Mouse (Mus musculus): Measurements from ENCODE around the gene Thap12.

Gene Thap12

GRCm38 (mm10) chr7:98685895-98686294, 17.0 kb upstream of the Thap12 start:
- no peak for TF ChIP-seq GATA4 (IDR thresholded peaks at IDR 0.05; ENCODE audit: insufficient replicate concordance, low read length)

- no peak for TF ChIP-seq GATA4 (IDR thresholded peaks at IDR 0.05; ENCODE audit: insufficient replicate concordance, low read length)
Measured at GRCm38 (mm10) chr7:98690126-98690525, 12.8 kb upstream of the Thap12 start.

GRCm38 (mm10) chr7:98690831-98691230, 12.1 kb upstream of the Thap12 start:
- TF ChIP-seq GATA4 (IDR thresholded peaks at IDR 0.05; ENCODE audit: insufficient replicate concordance, low read length) = no peak

- no peak for TF ChIP-seq GATA4 (IDR thresholded peaks at IDR 0.05; ENCODE audit: insufficient replicate concordance, low read length)
Measured at GRCm38 (mm10) chr7:98692761-98693546, 9.9 kb upstream of the Thap12 start.

GRCm38 (mm10) chr7:98694046-98694445, 8.9 kb upstream of the Thap12 start:
- no peak for TF ChIP-seq GATA4 (IDR thresholded peaks at IDR 0.05; ENCODE audit: insufficient replicate concordance, low read length)

- TF ChIP-seq GATA4 (IDR thresholded peaks at IDR 0.05; ENCODE audit: insufficient replicate concordance, low read length) = no peak
Measured at GRCm38 (mm10) chr7:98697496-98697895, 5.4 kb upstream of the Thap12 start.

GRCm38 (mm10) chr7:98698041-98698440, 4.9 kb upstream of the Thap12 start:
- TF ChIP-seq GATA4 (IDR thresholded peaks at IDR 0.05; ENCODE audit: insufficient replicate concordance, low read length) = no peak

- no peak for TF ChIP-seq GATA4 (IDR thresholded peaks at IDR 0.05; ENCODE audit: insufficient replicate concordance, low read length)
Measured at GRCm38 (mm10) chr7:98698590-98698989, 4.3 kb upstream of the Thap12 start.

GRCm38 (mm10) chr7:98701771-98702170, 1.1 kb upstream of the Thap12 start:
- TF ChIP-seq GATA4 (IDR thresholded peaks at IDR 0.05; ENCODE audit: insufficient replicate concordance, low read length) = no peak

GRCm38 (mm10) chr7:98703365-98703881, 520 bp downstream of the Thap12 start:
- TF ChIP-seq GATA4 (IDR thresholded peaks at IDR 0.05; ENCODE audit: insufficient replicate concordance, low read length) = no peak

GRCm38 (mm10) chr7:98704276-98704675, 1.4 kb downstream of the Thap12 start:
- no peak for TF ChIP-seq GATA4 (IDR thresholded peaks at IDR 0.05; ENCODE audit: insufficient replicate concordance, low read length)

GRCm38 (mm10) chr7:98713661-98714060, 10.8 kb downstream of the Thap12 start:
- no peak for TF ChIP-seq GATA4 (IDR thresholded peaks at IDR 0.05; ENCODE audit: insufficient replicate concordance, low read length)

- TF ChIP-seq GATA4 (IDR thresholded peaks at IDR 0.05; ENCODE audit: insufficient replicate concordance, low read length) = no peak
Measured at GRCm38 (mm10) chr7:98717438-98717837, 14.5 kb downstream of the Thap12 start.

GRCm38 (mm10) chr7:98719761-98720160, 16.9 kb downstream of the Thap12 start:
- TF ChIP-seq GATA4 (IDR thresholded peaks at IDR 0.05; ENCODE audit: insufficient replicate concordance, low read length) = no peak

- no peak for TF ChIP-seq GATA4 (IDR thresholded peaks at IDR 0.05; ENCODE audit: insufficient replicate concordance, low read length)
Measured at GRCm38 (mm10) chr7:98720731-98721130, 17.8 kb downstream of the Thap12 start.

- no peak for TF ChIP-seq GATA4 (IDR thresholded peaks at IDR 0.05; ENCODE audit: insufficient replicate concordance, low read length)
Measured at GRCm38 (mm10) chr7:98721172-98721571, 18.3 kb downstream of the Thap12 start.

- TF ChIP-seq GATA4 (IDR thresholded peaks at IDR 0.05; ENCODE audit: insufficient replicate concordance, low read length) = no peak
Measured at GRCm38 (mm10) chr7:98721623-98722022, 18.7 kb downstream of the Thap12 start.
